Mouse (Mus musculus): ENCODE measurements at regions not wholly inside any gene's neighbourhood (a gene's known extent, or its start where the extent isn't known, plus 50 kb on each side); places are given as distances from the start of the nearest gene placed in this dataset.

DNA sequence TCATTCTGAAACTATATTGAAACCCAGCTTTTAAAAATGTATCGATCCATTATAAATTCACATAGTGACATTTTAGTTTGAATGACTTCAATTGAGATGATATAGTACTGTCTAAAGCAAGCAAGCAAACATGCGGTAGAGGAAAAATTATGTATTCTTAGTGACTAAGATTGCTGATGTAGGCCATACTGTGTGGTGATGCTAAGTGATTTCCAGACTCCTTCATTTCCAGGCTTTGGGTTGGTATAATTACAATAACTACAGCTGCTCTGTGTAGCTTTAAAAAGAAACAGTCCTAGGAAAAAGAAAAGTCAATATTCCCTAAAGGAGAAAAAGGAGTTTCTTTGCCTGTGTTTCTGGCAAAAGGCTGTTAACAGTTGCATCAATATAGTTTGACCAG lies 175.0 kb downstream of the Rps12 start:
- intact Hi-C loops (cut with DNase I): no loop called here
- DNase-seq (ENCODE audit: low spot score): no peak

DNA sequence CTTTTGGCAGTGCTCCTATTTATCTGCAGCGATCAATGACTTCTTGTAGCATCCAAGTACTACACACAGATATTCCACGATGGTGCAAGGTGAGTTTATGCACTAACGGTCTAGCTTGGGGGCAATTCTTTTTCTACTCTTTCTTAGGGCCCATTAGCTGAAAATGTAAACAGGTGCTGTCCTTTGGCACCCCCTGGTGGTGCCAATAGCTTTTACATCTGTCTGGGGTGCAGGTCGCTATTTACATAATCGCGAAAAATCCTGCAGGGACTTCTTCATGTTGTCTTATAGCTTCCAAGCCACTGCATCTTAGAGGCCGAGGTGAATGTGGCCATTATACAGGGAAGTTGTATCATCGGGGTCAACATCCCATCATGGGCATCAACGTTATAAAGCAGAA lies 175.9 kb downstream of the Rps12 start:
- intact Hi-C loops (cut with DNase I): loop anchor here (2.0 kb wide), 2 partner anchors 494 to 524 kb away; no protein-coding TSS in a partner anchor
- DNase-seq (ENCODE audit: low spot score): no peak

DNA sequence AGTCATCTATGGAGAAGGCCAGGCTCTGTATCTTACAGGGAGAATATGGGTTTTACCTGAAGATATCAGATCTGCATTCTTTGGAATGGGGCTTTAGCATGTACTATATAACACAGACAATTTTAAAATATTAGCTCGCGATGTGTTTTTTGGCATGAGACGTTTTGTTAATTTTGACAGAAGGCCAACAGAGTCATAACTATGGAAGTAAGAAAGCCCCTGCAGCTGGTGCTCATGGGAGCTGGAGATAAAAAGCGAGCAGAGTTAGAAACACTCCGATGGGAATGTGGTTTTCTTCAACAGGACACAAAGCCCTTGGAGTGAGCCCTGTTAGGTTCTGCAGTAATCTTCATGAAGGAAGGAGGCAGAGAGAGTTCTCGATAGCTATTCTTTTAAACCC lies 176.6 kb downstream of the Rps12 start:
- intact Hi-C loops (cut with DNase I): loop anchor here (2.0 kb wide), 2 partner anchors 494 to 524 kb away; no protein-coding TSS in a partner anchor
- DNase-seq (ENCODE audit: low spot score): no peak

DNA sequence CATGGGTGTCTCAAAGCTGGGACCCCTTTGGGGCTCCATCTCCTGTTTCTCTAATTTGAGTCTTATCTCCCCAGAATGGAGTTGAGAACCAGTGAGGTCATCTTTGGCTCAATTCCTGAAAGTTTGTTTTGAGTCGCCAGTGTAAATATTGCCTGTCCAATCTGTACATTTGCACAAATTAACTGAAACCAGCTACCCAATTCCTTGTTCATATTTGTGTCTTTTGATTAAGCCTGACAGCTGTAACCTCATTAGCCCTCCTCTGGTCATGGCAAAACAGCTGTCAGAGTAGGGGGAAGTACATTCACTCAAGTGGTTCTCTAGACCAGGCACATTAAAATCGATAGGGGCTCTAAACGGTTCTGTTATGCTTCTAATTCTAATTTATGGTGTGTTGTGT lies 177.0 kb downstream of the Rps12 start:
- intact Hi-C loops (cut with DNase I): loop anchor here (2.0 kb wide), 2 partner anchors 493 to 523 kb away; no protein-coding TSS in a partner anchor
- DNase-seq (ENCODE audit: low spot score): no peak

DNA sequence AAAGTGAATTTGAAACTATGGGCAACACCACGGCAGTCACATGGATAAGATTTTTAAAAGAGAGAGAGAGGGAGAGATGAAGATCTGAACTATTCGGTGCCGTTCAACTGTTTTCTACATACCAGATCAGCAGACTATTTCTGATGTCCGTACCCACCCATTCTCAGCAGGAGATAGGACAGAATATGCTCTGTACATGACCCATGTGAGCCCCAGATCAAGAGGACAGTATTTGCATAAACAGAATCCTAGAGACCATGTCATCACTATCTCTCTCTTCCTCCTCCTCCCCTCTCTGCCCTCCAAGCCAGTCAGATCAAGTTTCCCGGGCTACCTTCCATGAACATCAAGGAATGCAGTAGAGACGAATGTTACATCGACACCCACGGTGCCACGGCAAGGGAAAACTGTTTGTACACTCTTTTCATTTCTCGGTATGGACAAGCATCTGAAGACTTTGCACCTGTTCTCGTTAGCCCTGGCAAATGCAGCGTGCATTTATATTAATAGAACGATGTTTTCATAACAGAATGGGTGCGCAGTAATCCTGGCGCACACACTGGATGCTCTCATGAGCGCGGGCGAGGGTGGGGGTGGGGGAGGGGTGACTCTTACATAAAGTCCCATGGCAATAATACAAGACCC lies 177.7 kb downstream of the Rps12 start:
- DNase-seq (ENCODE audit: low spot score): no peak
- intact Hi-C loops (cut with DNase I): no loop called here

DNA sequence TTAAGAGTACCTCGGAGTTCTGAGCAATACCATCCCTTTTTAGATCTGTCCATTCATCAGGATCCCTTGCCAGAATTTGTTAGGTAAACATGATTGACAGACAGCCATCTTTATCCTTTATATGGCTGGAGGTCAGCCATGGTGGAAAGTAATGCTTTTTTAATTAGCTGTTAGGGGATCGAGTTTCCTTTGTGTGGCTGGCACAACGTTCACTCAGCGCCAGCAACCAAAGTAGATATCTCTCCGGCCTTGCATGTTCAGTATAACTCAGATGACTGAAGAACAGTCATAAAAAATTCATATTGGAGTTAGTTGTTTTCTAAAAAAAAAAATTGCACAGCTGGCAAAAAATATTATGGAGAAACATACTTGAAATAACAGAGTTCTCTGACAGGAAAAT lies 186.4 kb downstream of the Rps12 start:
- intact Hi-C loops (cut with DNase I): no loop called here
- DNase-seq (ENCODE audit: low spot score): no peak

DNA sequence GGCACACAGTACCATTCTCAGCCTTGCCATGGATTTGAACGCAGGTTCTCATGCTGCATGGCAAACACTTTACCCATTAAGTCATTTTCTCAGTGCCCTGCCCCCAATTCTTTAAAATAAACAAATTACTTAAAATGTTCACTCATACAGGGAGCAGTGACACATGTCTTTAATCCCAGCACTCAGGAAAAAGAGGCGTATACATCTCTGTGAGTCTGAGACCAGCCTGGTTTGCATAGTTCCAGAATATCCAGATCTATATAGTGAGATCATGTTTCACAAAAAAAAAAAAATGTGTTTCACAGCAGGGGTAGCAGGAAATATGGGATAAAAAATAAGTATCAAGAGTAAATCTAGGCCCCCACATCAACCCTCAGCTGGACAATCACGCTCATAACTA lies 191.5 kb downstream of the Rps12 start:
- intact Hi-C loops (cut with DNase I): no loop called here
- DNase-seq (ENCODE audit: low spot score): no peak

DNA sequence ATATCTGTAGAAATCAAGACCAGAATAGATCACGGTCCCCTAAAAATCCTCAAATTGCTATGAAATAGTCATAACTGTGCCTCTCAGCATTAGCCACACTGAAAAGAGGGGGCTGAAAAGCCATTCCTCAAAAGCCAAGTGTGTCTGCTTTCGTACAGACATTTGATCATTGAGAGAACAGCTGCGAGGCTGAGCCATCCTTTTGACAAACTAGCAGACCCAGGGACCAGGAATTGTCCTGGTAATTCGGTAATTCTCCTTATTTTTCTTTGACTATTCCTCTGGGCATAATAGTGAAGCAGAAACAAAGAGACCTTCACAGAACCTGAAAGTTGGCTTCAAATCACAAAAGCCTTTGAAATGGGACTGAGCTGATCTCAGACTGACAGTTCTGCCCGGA lies 206.8 kb downstream of the Rps12 start:
- no peak for DNase-seq (ENCODE audit: low spot score)
- intact Hi-C loops (cut with DNase I): no loop called here

DNA sequence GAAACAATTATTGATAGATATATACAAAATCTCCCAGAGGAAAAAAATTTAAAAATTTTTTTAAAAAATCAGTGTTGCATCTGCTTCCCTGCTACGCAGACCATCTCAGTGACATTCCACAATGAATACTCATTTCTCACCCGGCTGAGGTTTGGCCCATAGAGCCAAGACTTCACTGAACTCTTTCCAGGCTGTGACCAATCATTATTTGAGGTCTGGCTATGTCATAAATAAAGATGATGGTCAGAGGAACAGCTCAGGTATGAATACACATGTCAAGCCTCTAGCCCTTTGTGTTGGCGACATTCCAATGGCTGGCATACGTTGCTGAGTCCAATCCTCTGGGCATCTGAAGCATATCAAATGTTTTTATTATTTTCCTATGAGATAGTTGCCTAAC lies 216.1 kb downstream of the Rps12 start:
- intact Hi-C loops (cut with DNase I): no loop called here
- DNase-seq (ENCODE audit: low spot score): no peak

DNA sequence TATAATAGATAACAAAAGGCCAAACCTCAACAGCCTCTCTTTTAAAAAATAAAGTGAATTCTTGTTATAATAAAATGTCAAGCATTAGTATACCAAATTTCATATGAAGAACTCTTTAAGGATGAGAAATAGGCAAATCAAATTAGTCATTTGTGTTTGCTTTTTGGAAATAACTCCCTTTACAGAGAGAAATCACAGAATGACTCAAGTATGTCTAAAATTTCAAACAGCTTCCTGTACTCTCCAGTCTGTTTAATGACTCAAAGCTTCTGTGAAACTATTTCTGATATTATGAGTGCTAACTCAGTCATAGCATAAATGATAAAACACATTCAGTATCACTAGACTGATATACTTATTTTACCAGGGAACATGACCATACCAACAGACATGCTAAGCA lies 217.7 kb downstream of the Rps12 start:
- no peak for DNase-seq (ENCODE audit: low spot score)
- intact Hi-C loops (cut with DNase I): no loop called here

DNA sequence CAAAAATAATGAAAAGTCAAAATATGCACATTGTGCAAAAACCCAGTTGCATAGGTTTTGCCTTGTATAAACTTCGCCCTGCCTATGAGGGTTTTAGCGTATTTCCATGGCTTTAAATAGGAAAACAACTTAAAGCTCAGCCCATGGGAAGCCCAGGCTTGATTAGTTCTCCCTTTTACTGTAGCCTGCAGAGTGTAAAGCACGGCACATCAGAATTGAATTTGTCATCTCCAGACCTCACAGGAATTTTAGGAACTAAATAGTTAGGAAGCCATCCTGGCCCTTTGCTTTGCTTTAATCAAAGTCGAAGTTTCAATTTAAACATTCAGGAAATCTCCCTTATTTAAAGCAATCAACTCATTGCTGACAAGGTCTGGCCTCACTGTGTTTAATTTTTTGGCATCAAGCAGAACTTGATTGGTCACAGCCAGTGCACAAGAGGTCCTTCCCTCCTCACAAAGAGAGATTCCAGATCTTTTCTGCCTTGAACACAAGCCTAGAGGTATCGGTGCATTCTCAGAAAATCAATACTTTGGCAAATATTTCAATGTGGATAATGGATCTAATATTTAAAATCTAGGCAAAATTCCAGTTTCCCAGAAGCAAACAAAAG lies 211.8 kb upstream of the Eya4 start:
- intact Hi-C loops (cut with DNase I): no loop called here
- DNase-seq (ENCODE audit: low spot score): no peak

DNA sequence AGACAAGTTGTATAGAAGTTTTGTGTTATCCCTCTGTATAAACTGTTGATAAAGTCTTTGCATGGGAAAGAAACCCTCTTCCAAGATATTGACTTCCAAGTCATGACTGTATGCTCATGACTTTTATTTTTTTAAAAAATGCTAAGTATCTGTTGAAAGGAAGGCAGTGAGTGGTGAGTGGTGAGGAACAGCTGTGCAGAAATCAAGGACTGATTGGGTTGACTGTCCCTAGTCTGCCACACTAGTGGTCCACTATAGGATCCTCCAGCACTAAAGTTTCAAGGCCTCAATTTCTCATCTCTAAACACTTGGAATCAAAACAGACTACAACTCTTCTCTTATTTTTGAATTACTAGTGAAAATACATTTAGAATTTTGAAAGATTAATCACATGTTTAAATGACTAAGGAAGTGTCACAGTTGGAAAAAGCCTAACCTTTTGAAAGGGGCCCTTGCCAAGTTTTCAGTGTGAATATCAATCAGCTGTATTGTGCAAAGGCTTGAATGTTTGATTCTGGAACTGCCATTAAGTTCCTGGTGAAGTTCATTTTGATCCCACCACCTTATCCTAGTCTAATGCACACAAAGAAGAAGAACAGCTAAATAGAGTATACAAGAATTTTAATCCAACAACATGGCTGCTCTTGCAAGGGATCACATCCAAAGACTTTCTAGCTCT lies 209.5 kb upstream of the Eya4 start:
- intact Hi-C loops (cut with DNase I): no loop called here
- DNase-seq (ENCODE audit: low spot score): no peak

DNA sequence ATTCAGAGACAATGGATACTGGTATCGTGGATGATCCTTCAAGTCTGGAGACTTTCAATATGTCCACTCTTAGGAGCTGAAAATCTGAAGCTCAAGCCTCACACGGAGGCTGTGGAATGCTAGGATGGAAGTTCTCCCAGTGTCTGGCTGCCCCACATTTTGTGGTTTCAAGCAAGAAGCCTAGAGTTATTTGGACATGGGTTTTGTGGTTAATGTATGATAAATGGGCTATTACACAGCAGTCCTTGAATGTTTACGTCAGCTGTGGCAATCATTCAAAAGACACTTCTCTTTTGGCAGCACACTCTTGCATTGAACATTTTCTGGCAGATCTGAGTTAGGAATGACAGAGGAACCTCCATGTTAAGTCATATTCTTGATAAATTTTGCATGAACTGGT lies 207.2 kb upstream of the Eya4 start:
- intact Hi-C loops (cut with DNase I): no loop called here
- no peak for DNase-seq (ENCODE audit: low spot score)

DNA sequence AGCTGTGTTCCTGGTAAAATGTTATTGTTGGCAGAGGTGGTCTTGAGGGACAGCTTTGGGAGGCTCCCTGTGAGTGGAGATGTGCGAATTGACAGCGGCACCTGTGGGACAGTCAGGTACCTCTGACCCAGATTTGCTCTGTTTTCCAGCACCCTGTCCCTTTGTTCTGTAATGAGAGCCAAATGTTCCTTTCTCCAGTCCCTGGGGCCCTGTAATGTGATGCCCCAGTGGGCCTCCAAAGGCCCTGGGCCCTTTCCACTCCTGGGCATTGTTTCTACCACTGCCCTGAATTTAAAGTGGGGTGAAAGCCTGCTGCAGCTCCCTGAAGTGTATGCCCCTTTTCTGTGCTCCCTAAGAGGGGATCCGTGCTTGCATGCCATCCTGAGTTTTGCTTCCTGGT lies 198.6 kb upstream of the Eya4 start:
- intact Hi-C loops (cut with DNase I): no loop called here
- DNase-seq (ENCODE audit: low spot score): no peak

DNA sequence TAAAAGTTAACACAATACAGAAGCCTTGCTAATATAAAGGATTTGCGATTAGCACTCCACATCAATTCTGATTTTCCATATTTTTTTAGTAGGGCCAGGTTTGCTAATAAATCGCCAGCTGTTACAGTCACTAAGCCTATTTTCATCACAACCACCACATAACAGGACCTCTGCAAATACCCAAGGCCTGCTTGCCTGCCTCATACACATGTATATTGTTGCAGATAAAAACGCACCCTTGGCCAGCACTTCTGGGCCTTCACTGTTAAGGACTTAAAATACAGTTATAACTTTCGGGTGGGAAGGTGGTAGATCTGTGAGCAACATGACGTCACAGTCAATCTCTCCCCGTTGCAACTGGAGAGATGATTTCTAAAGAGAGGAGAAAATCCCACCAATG lies 197.7 kb upstream of the Eya4 start:
- DNase-seq (ENCODE audit: low spot score): no peak
- intact Hi-C loops (cut with DNase I): no loop called here

DNA sequence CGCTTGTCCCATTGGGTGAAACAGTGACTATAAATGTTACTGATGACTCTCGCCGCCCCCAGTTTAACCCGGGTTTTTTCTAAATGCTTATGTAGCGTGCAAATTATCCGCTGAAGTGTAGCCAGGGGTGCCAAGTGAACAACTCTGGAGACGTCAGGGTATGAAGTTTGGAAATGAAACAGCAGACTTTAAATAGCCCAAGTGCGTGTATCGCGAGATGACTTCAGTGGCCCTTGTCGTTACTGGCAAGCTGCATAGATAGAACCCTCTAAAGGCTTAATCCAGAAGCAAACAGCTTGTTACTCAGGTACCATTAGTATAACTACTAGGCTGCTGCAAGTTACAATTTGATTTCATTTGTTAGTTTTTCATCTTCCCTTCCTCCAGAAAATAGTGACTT lies 192.1 kb upstream of the Eya4 start:
- intact Hi-C loops (cut with DNase I): no loop called here

DNA sequence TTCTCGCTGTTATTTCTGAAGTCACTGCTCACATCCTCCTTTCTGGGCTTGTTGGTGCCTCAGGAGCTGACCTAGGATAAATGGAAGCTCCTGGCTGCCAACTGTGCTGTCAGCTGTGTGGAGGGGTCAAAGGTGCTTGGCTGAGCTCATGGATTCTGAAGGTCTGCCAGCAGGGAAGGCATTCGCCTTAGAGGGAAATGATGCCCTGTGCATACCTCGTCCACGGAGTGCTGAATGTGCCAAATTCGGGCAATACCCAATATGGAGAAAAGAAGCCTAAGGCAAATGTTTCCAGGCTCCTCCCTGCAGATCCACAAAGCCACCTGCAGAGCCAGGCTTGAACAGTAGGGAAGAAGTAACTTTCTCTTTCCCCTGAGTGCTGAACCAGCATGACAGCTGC lies 191.3 kb upstream of the Eya4 start:
- DNase-seq (ENCODE audit: low spot score): no peak
- intact Hi-C loops (cut with DNase I): no loop called here

More for the DNA sequence above, 192.1 kb upstream of the Eya4 start:
- DNase-seq (ENCODE audit: low spot score): no peak

DNA sequence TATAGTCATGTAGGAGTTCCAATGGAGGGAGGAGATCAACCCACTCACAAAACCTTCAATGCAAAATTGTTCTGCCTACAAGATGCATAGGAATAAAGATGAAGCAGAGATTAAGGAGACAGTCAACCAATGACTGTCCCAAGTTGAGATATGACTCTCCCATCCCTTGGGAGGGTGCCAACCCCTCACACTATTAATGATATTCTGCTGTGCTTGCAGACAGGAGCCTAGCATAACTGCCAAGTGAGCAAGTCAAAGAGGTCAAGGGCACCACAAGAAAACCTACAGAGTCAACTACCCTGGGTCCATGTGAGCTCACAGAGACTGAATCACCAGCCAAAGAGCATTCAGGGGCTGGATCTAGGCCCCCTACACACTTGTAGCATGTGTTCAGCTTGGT lies 184.1 kb upstream of the Eya4 start:
- no peak for DNase-seq (ENCODE audit: low spot score)
- intact Hi-C loops (cut with DNase I): no loop called here

DNA sequence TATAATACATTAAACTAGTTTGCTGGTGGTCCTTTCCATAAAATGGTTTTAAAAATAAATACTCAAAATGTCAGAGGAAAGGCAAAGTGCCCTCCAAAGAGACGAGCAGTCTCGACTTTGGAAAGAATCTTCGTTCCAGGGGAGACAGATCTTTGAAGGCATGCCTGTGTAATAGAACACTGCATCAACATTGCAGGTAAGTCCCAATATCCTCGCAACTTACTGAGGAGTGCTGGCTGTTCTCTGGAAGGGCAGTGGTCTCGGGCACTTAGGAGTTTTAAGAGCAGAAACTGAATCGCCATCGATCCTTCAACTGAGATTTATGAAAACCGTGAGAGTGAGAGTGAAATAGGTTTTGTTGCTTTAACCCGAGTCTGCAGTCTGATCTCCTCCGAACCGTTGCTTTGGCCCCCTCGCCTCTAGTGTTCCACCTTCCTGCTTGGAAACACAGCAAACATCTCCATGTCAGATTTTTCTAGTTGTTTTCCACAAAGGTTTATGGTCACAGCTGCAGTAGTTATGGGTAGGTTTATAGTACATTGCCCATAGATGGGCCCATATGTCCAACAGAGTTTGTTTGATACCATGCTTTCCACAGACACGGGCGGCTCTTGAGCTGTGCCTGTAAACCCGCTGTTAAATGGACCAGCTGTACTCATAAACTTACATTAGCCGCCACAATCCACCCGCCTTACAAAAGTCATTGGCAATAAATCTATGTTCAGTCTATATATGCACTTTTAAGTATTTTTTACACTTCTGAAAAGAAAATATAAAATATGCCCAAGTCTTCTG lies 181.6 kb upstream of the Eya4 start:
- intact Hi-C loops (cut with DNase I): no loop called here
- DNase-seq (ENCODE audit: low spot score): no peak

DNA sequence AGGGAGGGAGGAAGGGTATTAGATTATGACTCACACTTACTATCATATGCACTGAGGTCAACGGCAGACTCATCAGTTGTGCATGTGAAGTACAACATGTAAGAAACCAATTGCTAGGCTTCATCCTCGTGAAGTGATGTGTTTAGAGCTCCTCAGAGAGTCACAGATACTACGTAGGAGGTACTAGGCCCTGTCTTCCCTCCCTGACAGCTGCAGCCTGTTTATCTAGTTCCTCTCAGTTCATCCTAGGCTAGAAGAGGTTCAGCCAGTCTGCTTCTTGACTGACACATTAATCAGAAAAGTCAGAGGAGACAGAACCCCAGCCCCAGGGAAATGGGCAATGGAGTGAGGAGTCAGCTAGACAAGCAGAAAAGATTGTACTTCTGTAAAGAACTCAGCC lies 180.1 kb upstream of the Eya4 start:
- no peak for DNase-seq (ENCODE audit: low spot score)
- intact Hi-C loops (cut with DNase I): no loop called here

DNA sequence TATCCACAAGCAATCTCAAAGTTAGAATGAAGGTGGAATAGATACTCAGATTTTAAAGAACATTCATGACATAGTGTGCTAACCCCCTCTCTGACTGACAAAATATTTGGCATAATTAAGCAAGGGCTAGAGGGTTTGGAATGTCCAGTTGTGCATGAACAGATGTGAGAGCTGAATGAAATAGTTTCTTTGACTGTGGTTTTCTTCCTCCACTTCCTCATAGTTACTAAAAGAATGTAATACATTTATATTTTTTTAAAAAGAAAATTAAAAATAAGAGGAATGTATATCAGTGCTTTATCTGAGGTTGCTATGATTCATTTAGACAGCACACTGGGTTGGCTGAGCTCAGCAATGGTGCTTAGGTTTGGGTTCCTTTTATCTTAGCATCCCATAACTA lies 176.2 kb upstream of the Eya4 start:
- DNase-seq (ENCODE audit: low spot score): no peak
- intact Hi-C loops (cut with DNase I): no loop called here
